Mouse (Mus musculus) frontal cortex, postnatal 25 days (tissue): Measurements from ENCODE around the gene Pdss1.
"Not testable (repeated sequence)": the region's sequence is repeated elsewhere in the genome, so short reads cannot be mapped to it uniquely, and the experiment has no call there.

Experiments
- DNase-seq, 2 experiments: peaks; one replicate each; pipeline ENCODE4 v3.0.0; 2022; ENCODE audit warnings: low spot score in 2 of 2

The Pdss1 gene

DNA sequence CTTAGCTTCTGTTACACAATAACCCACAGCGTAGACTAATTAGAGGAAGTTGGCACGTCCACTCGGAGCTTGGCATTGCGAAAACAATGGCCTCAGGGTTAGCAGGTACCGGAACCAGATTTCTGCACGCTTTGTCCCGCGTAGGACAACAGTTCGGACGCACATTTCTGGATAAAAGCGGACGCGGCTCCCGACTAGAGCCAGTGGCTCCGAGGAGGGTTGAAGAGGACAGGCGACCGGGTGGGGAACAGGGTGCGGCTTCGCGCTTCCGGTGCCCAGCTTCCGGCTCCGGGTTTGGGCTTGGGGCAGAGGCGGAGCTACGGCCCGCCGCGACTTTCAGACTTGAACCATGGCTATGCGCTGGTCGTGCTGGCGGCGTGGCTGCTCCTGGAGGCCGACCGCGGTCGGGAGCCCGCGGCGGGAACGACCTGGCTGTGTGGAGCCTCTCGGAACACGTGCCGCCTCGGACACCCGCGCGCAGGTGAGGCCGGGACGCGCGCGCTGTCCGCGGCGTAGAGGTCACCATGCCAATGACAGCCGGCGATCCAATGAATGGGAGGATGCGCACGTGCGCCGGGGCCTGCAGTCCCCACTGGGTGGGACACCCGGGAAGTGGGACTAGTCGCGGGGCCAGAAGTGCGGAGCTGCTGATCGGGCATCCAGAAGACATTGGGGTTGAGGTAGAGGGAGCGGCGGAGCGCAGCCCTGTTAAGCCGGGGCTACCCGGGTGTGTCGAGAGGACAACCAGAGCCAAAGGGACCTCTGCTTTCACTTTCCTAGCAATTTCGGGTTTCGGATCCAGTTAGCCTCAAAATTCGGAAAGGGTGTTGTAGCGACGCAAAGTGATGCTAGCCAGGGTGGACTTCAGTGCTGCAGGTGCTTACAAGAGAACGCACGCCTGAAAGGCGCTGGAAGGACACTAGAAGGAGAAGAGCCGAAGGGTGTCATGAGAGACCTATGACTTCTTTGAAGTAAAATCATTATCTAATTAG is at the start of gene Pdss1:
TSS of gene Pdss1 (plus strand) at position 241 of the 992 bp plus-strand sequence.
- DNase-seq: peak; percentile 66 to 80

DNA sequence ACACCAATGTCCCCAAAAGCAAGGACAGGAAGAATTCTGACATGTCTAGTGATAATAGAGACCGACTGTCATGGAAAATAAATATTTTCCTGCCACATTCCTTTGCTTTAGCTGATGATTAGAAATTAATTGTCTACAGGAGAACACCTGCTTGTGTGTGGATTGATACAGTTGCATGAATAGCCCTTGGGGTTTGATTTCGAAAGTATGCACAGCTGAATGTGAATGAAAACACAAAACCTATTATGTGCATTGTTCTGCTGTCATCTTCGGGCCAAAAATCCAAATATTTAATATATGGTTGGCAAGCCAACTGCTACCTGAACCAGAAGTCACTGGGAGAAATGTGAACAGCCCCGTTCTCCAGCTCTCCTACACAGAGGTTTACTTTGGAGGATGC is 43.4 kb upstream of the Pdss1 start:
- no peak for DNase-seq

DNA sequence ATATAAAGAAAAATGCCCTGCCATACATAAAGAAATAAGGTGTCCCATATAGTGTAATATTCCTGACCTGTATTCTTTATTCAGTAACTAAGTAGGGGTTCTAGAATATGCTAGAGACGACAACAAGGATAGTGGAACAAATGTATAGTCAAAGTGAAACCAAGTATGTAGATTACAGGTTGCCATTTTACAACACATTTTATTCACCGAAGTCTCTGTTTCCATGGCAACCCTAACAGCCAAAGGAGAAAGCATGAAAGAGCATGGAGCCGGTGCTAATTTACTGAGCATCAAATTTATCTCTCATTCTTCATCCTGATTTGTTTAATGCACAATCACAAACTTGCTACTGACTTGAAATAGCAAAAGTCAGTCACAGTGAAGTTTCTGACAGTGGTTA is 37.8 kb upstream of the Pdss1 start:
- no peak for DNase-seq

DNA sequence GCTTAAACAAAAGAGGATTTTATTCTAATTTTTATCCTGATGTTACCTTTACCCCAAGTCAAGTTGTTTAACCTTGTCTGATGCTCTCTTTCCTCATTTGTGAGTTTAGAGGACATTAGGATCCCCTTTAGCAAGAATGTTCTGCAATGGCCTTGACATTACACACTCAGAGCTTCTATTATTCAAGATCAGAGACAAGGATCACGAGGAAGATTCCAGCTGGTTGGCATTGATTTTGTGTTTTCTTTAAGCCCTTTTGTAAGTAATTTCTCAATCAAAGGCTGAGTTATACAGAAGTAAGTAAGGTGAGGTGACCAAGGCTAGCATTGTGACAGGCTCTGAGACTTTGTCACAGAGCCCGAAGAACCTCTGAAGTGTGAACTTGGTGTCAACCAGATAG is 33.1 kb upstream of the Pdss1 start:
- DNase-seq: no peak

- DNase-seq: peak; percentile 39 to 66
Observed at GRCm38 (mm10) chr2:22864394-22865037, 30.8 kb upstream of the Pdss1 start.

DNA sequence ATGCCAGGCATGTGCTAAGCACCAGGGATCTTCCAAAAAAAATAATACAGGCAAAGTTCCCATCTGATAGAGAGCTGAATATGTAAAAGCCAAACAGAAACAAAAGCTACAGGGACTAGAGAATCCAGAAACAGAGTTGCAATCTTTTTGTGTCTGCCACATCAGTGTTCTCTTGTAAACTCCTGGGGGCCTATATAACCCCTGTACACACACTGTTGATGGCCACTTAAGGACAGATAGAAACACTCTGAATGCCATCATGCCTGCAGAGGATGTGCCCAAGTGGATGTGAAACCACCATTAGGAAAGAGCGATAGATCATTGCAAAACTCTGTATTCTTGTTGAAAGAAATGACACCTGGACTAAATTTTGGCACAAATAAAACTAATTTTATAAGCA is 29.5 kb upstream of the Pdss1 start:
- no peak for DNase-seq

GRCm38 (mm10) chr2:22866894-22867424 is 28.4 kb upstream of the Pdss1 start:
- DNase-seq: no peak

- no peak for DNase-seq
Observed at GRCm38 (mm10) chr2:22873159-22873558, 22.2 kb upstream of the Pdss1 start.

DNA sequence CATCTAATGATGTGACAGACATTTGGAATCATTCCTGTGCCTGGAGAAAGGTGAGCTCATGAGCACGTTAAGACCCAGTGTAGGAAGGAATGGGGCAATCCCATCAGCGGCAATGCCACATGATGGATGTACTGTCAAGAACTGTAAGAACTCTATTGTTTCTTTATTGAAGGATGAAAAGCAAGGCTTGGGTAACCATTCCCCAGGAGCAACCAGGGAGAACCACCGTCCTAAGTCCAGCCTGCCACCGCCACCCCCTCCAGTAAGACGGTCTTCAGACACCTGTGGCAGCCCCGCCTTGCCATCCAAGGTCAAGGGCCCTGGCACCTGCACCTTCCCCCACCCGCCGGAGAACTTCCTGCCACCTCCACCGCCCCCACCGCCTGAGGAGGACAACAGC is 20.7 kb upstream of the Pdss1 start:
- no peak for DNase-seq

GRCm38 (mm10) chr2:22876614-22877013 is 18.7 kb upstream of the Pdss1 start:
- DNase-seq: no peak

DNA sequence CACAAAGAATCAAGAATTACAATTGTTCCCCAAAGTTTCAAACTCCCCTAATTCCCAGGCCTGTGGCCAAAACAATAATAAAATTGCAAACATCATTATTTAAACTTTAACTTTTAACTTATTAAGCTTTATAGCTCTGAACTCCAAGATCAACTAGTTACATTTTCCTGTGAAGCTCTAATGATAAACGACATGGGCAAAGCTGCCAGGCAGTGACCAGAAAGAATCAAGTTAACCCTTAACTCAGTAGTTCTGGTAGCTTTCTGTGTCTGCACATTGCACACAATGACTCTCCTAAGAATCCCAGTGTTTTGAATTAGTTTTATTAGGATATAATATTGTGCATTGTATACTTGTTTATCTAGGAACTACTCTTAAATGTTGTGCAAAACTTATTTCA is 16.5 kb upstream of the Pdss1 start:
- no peak for DNase-seq

DNA sequence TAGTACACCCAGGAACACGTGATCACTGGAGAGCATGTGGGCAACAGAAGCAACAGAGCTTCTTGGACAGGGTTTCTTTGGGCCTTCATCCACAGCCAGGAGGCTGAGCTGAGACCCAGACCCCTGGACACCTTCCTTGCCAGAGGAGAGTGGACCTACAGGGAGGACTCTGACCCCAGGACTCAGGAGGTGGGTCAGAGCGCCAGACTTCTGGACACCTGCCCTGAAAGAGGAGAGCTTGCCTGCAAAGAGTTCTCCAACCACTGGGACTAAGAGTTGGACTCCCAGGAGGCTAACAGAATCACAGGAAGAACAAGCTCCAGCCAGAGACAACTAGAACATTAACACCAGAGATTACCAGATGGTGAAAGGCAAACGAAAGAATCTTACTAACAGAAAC is 14.6 kb upstream of the Pdss1 start:
- DNase-seq: not testable (repeated sequence)

GRCm38 (mm10) chr2:22894932-22895281 is 415 bp upstream of the Pdss1 start:
- no peak for DNase-seq

DNA sequence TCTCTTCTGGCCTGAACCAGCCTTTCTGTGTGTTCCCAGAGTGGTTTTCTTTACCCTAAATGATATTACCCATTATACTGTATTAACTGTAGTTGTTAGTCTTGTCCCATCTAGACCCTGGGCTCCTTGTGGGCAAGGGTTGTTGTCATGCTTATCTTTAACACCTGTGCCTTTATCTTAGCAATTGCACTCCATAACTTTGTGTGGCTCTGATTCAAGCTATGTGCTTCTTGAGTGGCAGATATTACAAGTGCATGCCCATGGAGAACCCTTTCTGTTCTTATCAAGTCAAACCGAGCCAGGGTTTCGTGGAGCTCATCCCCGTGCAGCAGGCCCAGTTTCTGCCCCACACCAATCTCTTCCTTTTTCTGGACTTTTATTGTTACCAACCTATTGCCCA is 8.6 kb downstream of the Pdss1 start:
- DNase-seq: no peak

DNA sequence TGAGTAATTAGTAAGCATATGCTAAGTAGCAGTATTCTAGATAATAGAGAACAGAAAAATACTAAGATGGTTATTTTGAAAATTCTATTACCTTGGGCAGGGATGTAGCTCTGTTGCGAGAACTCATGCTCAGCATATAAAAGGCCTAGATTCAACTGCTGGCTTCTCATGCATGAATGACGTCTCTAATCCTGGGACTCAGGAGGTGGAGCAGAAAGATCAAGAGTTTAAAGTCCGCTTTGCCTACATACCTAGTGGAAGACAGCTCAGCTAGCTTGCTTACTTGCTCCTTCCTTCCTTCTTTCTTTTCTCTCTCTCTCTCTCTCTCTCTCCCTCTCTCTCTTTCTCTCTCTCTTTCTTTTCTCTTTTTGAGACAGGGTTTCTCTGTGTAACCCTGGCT is 19.1 kb downstream of the Pdss1 start:
- DNase-seq: no peak

DNA sequence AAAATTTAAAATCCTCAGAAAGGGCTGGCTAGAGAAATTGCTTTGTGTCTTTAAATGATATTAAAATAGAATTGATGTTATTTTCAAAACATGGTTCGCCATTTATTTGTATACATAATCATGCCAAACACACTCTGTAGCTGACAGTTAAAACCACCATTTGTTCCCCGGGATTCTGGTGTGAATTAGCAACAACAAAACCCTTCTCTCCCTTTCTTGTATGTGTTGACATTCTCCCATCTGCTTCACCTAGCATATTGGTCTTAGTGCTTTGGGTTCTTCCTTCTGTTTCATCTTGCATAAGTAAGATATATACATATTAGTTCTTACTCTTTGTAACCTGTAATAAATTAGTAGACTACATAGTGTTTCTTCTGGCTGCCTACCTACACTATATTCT is 23.3 kb downstream of the Pdss1 start:
- no peak for DNase-seq

DNA sequence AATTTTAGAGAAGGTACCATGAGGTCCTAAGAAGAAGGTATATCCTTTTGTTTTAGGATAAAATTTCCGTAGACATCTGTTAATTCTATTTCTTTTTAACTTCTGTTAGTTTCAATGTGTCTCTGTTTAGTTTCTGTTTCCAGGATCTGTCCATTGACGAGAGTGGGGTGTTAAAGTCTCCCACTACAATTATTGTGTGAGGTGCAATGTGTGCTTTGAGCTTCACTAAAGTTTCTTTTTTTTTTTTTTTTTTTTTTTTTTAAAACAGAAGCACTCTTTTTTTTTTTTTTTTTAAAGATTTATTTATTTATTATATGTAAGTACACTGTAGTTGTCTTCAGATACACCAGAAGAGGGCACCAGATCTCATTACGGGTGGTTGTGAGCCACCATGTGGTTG is 30.6 kb downstream of the Pdss1 start:
- DNase-seq: not testable (repeated sequence)

DNA sequence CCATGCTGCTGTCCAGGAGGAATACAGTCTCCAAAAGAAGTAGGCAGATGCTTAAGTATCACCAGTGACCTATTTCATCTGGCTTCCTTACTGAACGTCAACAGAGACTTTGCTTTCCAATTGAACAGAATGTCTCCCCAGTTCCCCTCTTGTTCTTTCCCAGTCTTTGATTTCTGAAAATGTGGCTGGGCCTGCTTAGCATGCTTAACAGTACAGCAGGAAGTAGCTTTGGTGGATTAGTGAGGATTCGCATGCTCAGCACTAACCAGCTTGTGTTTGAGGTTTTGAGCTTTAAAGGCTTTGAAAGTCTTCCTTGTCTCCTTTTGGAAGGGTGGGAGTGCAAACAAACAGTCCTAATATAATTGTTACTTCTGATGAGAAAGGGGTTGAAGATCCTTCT is 32.9 kb downstream of the Pdss1 start:
- no peak for DNase-seq

- DNase-seq: no peak
Observed at GRCm38 (mm10) chr2:22933556-22933955, 38.2 kb downstream of the Pdss1 start.

GRCm38 (mm10) chr2:22949956-22950355 is 54.6 kb downstream of the Pdss1 start:
- no peak for DNase-seq

GRCm38 (mm10) chr2:22954278-22954677 is 59.0 kb downstream of the Pdss1 start:
- DNase-seq: no peak

DNA sequence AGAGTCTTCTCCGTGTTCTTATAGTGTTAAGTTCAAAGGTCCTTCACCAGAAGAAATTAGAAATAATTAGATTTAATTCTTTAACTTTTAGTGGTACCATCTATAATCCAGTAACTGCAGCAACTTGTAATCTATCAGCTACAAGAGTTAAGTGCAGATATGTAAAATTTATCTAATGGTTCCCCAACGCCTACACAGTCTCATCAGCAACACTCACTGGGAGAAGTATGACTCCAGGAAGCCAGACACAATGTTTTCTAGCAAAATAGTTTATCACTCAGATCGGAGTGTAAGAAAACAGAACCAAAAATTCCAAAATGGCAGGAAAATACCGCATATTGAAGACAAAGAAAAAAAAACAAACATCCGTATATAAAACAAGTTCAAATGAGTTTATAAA is 60.6 kb downstream of the Pdss1 start:
- DNase-seq: no peak

GRCm38 (mm10) chr2:22957415-22957814 is 62.1 kb downstream of the Pdss1 start:
- DNase-seq: no peak
